Mouse (Mus musculus) kidney, adult 8-10 months (tissue): Measurements from ENCODE around the gene Chka.
A peak's percentile ranks its signal among the peaks of the same experiment; 100 is the strongest.

Experiments
- DNase-seq, 2 experiments: peaks; one replicate each; pipeline ENCODE4 v3.0.0; 2022

Gene Chka

DNA sequence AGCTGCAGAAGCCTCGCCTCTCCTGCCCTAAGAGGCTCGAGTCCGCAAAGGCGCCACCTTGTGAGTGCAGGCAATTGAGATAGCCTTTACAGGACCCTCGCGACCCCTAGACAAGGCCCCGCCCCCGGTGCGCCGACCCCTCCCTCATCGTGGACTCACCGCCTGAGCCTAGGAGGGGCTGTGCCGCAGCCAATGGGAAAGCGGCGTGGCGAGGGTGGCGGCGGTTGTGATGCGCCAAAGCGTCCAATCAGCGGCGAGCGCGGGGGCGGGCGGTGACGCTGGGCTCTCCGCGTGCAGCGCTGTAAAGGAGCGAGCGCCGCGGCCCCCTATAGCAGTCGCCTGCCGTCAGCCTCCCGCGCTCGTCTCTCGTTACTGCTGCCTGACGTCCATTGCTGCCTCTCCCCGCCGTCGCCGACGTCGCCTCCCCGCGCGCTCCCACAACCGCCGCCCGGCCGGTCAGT lies at the start of gene Chka:
Gene Chka, plus strand, starts transcription at position 272 of the 461 bp plus-strand sequence.
- DNase-seq, result peak; percentile 95 to 96

- no peak for DNase-seq
These were observed 46.0 kb upstream of the Chka start for GRCm38 (mm10) chr19:3805526-3805925.

GRCm38 (mm10) chr19:3810536-3811233 lies 40.9 kb upstream of the Chka start:
- peak in 1 of 2 experiments; percentile 52 for DNase-seq

DNA sequence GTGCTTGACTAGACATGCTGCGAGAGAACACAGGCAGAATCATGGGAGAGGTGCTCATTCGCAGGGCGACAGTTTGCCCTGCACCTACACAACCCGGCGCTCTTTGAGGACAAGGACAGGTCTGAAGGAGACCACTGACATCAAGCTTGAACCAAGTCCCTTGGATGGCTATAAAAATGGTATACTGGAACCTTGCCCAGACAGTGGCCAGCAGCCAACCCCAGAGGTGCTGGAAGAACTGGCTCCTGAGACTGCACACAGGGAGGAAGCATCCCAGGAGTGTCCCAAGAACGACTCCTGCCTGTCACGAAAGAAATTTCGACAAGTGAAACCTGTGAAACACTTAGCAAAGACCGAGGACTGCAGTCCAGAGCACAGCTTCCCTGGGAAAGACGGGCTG lies 37.1 kb upstream of the Chka start:
- peak; percentile 67 to 72 for DNase-seq

- no peak for DNase-seq
These were observed 35.7 kb upstream of the Chka start for GRCm38 (mm10) chr19:3815824-3816223.

DNA sequence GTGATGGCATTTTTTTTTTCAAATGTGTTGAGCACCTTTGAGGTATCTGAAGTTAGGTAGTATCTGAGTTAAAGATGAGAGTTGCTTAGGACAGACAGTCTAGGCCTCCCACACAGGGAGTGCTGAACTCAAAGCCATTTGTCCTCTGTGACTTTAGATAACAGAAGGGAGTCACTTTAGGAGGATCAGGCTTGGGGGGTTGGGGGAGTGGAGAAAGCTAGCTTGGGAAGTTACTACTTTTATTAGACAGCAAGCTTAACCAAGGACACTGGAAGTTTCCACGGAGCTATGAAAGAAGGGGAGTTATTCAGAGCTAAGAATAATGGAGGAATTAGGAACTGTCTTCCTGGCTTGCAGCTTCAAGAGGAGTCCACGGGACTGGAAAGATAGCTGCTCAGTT lies 32.5 kb upstream of the Chka start:
- DNase-seq, result no peak

DNA sequence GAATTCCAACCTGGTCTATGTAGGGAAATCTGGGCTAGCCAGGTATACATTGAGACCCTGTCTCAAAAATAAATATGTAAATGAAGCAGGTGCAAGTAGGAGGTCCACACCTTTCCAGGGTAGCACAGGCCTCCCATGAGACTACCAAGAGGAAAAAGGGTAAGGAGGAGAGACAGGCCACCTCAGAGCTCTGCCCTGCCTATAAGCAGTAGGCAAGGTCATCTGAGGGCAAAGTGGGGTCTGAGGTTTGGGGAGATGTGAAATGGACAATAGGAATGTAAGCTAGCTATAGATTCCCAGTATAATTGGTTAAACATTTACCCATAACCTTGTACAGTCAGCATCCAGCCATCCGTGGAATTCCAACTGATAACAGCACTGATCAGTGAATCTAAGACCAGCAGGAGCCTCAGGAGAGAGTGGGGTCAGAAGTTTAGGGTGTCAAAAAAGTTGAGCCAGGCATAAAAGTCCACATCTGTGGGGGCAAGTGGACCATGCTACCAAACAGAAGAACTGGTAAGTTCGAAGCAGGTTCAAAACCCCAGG lies 31.6 kb upstream of the Chka start:
- DNase-seq, result no peak

DNA sequence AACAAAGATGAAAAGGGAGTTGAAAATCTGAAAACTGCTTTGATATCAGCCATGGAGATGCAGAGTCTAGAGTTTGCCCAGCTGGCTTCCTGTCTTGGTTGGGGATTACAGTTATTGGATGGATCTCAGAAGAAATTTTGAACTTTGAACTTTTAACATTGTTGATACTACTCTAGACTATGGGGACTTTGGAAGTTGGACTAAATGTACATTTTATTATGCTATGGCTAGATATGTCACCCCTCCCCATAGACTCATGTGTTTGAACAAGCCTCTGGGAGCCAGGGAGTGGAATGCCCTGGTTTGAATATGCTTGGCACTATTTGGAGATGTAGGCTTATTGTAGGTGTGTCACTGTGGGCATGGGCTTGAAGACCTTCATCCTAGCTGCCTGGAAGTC lies 26.5 kb upstream of the Chka start:
- DNase-seq, result no peak

GRCm38 (mm10) chr19:3829863-3830262 lies 21.7 kb upstream of the Chka start:
- no peak for DNase-seq

- DNase-seq, result peak; percentile 68 to 71
These were observed 19.9 kb upstream of the Chka start for GRCm38 (mm10) chr19:3831716-3832115.

DNA sequence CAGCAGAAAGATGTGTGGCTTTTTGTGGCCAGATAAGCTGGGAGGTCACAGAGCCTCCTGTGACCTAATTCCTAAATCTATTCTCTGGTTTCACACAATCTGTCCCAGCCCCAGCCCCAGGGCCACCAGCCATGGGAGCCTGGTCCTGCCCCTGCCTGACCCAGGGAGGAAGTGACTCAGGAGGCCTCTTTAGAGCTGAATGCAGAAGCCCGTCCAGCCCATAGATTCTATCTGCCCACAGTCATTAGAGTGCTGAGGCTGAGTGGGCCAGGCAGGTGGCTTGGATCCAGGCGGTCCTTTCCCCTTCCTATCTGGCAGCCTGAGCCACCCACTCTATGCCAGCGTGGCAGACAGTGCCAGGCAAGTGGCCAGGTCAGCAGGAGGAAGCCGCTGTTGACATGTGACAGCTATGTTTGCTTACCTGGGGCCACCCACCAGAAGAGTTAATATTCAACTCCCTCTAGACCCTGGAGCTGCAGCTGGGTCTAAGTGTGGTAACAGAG lies 18.7 kb upstream of the Chka start:
- peak; percentile 91 to 95 for DNase-seq

- no peak for DNase-seq
These were observed 17.3 kb upstream of the Chka start for GRCm38 (mm10) chr19:3834301-3834700.

DNA sequence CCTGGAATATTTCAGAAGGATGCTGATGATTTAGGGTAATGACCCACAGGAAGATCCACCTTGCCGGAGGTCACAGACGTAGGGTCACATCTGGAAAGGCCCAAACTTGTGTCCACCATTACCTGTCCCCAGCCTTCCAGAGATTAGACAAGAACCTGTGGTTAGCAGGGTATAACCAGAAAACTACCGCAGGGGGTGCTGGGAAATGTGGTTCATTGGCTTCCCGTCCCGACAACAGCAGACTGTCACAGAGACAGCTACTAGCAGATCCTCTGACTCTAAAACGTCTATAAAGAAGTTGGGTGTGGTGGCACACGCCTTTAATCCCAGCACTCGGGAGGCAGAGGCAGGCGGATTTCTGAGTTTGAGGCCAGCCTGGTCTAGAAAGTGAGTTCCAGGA lies 14.8 kb upstream of the Chka start:
- DNase-seq, result no peak

GRCm38 (mm10) chr19:3838931-3839330 lies 12.6 kb upstream of the Chka start:
- no peak for DNase-seq

- DNase-seq, result no peak
These were observed 11.9 kb upstream of the Chka start for GRCm38 (mm10) chr19:3839686-3840085.

- DNase-seq, result no peak
These were observed 11.3 kb upstream of the Chka start for GRCm38 (mm10) chr19:3840214-3840651.

GRCm38 (mm10) chr19:3840685-3841084 lies 10.9 kb upstream of the Chka start:
- no peak for DNase-seq

DNA sequence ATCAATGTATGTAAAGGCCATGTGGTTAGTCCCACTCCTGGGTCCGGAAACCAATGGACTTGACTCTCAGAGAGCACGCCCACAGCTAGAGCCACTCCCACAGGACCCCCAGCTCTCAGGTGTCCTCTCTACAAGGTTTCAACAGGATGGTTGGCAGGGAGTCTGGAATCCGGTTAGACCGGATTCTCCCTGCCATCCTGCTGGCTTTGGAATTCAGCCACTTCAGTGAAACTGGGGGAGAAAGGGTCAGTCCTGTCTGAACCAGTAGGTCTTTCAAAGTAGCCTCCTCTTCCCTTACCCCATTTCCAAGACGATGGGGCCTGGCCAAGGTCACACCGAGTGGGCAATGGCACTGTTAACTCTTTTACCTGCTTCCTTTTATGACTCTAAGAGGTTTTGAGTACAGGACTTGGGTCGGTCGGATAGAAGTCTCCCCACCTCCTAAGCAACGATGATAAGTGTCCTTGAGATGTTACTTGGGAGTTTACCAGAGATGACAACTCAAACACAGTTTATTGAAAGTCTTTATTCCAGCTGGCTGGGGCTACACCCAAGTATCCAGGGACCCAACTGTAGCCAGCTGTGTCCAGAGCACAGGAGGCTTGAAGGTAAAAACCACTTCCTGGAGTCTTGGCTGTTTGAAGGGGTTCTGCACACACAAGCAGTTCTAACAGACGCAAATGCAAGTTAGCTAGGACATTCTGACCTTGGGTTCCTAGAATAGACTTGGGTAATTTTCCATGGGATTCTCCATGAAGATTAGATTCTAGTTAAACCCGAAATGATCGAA lies 9.0 kb upstream of the Chka start:
- DNase-seq, result peak; percentile 63 to 89

- no peak for DNase-seq
These were observed 7.9 kb upstream of the Chka start for GRCm38 (mm10) chr19:3843629-3844028.

DNA sequence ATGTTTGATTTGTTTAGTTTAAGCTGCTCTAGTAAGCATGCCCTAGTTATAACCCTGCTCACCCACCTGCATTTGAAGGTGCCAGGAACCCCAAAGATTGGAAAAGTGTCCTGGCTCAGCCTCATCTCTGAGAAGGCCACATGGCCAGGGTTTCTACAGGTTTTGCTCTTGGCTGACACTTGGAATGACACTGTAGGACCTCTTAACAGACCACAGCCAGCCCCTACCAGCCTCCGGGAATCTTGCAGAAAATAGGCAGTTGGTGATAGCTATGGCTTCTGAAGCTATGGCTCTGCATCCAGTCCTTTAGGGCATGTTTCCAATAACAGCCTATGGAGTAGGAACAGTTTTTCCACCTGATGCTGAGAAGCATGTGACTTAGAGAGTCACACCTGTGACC lies 6.7 kb upstream of the Chka start:
- DNase-seq, result no peak

DNA sequence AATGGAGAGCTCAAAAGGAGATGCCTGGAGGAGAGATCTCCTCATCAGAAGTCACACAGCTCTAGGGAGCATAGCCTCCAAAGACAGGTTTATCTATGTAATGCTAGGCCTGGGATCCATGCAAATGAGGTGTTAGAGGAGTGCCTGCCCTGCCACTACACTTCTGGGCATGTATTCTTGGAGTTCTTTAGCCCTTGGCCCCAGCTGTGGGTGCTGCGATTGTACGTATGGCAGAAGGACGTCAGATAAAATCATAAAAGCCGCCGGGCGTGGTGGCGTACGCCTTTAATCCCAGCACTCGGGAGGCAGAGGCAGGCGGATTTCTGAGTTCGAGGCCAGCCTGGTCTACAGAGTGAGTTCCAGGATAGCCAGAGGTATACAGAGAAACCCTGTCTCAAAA lies 6.2 kb upstream of the Chka start:
- no peak for DNase-seq

DNA sequence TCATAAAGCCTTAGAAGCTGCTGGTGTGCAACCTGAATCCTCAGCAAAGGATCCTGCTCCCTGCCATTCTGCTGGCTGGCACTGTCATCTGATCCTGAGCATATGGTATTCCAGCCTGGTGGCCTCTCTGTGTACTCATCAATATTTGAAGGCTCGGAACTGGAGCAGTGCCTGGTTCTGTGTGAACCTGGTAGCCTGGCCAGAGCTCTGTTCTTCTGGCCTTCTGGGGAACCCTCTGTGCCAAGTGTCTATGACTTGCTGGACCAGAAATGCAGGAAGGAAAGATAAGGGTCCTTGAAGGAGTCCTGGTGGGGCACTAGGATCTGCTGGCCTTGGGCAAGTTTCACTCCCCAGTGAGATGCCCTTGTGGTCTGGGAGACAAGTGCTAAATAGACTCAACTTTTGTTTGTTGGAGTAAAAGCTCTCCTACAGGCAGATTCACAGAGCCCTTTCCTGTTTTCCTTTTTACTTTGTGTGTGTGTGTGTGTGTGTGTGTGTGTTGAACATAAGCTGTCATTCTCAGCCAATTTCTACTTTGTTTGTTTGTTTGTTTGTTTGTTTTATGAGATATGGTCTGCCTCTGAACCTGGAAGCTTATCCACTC lies 5.7 kb upstream of the Chka start:
- DNase-seq, result no peak
